Mouse (Mus musculus): Measurements from ENCODE around the gene Abr.

GRCm38 (mm10) chr11:76509751-76510723 is 112.1 kb downstream of the Abr start:
- TF ChIP-seq CTCF (IDR thresholded peaks at IDR 0.05; ENCODE audit: borderline replicate concordance, extremely low read depth, insufficient read depth, insufficient read length) = no peak
- TF ChIP-seq POLR2A (IDR thresholded peaks at IDR 0.05; ENCODE audit: borderline replicate concordance, extremely low read depth, insufficient read depth, insufficient read length, poor library complexity, severe bottlenecking) = no peak

Measured in brain, embryonic 14.5 days (tissue).